Mouse (Mus musculus) spleen, postnatal 36 days (tissue): ENCODE data around the gene Snx5.
A peak's percentile ranks its signal among the peaks of the same experiment; 100 is the strongest.

Experiments
- DNase-seq, 2 experiments: peaks; one replicate each; pipeline ENCODE4 v3.0.0; 2022; ENCODE audit warnings: low spot score in 2 of 2, mixed read lengths in 1 of 2

The Snx5 gene

DNA sequence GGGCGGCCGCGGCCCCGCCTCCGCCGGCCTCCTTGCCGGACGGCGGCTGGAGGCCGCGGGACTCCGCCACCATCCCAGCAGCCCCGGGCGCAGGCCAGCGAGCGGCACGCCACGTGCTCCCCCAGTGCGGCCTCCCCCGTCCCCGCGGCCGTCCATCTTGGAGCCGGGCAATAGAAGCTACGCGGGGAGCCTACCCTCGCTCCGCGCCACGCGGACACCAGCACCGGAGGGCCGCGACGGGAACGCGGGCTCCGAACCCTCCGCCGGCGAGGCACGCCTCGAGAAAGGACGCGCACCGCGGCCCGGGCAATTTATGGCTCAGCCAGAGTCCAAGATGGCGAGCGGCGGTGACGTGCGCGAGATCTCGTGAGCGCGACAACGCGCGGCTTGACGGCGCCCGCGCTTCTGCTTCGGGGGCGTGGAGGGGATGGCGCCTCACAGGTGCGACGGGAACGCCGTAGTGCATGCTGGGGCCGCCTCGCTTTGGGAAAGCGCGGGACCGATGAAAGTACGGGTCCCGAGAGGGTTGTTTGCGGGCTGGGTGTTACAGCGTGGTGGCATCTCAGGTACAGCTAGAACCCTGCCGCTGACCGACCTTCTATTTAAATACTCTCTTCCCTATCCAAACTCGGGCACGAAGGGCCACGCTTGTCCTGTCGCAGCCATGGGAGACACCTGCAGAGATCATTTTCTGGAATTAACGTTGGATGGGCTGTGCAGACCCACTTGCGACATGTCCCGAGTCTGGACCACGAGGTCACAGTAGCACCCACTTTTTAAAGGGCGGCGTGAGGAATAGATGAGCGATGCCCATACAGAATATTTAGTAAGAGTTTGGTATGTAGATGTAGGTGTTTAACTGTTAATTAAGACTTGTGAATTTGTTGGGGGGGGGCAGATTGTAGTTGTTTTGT lies at the start of gene Snx5, which contains the start of gene Mgme1:
Gene Snx5 (minus strand): TSS at position 400 of the 914 bp plus-strand sequence.
Gene Mgme1 (plus strand): TSS at position 157 of the 914 bp plus-strand sequence.
- DNase-seq: peak; percentile 93 to 94

DNA sequence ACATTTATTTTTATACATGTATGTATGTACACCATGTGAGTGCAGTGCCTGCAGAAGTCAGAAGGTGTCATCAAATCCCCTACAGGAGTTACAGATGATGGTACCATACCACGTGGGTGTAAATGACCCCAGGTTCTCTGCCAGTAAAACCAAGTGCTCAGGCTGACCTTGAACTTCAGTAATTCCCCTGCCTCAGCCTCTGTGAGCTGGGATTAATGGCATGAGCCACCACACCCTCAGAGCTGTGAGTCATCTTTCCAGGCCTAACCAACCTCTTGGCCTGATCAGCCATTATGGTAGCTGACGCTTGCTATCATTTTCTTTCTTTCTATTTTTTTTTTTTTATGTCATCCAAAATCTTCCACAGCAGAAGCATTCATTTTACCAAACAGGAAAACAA lies 40.7 kb upstream of the Snx5 start:
- no peak for DNase-seq

DNA sequence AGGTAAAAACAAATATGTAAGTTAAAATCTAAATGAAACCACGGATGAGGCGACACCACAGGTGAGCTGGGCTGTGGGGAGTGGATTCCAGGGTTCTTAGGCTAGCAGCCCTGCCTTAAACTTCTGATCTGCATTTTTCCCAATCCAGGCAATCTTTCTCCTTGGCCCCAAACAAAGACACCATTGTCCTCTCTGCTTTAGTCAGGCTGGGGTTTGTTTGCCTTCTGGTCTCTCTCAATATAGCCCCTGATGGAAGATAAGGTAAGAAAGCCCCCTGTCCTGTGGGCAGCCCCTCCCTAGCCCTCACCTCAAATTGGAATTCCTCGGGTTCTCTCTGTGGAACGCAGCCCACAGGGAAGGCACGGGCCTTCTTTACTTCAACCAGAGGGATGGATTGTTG lies 39.6 kb upstream of the Snx5 start:
- no peak for DNase-seq

DNA sequence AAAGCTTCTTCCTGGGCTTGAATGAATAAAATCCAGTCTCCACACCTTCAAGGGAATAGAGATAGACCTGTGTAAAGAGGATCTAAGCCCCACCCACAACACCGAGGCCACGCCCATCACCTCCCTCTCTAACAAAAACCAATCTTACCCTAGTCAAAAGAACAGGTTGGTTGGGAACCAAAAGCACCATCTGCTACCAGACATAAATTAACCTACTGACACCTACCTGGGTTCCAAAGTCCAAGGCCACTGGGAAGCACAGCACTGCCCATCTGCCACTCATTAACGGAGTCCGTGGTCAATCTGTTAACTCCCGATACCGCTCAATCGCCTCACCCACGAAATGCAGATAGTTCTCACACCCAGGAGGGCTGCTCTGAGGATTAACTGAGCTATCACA lies 37.9 kb upstream of the Snx5 start:
- no peak for DNase-seq

DNA sequence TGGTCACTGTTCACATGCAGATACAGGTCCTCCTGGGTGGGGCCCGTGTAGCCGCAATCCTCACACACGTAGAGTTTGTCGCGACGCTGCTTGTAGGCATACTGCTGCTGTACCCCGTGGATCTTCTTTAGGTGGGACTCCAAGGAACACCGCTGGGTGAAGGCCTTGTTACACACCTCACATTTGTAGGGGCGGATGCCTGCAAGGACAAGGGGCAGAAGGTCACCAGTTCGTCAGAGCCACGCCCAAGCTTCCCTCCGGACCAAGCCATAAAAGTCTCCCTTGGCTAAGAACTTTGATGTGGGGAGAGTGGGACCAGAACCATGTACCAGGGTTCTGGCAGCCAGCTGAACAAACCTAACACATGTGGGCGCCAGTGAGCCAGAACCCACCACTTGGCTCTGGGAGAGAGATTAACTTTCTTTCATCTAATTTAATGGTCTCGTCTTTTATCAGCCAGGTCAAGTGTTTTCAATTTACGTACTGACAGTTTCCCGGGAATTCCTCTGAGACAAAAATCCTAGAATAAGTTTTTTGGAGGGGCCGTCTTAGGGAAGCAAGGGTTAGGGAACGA lies 35.1 kb upstream of the Snx5 start:
- no peak for DNase-seq

DNA sequence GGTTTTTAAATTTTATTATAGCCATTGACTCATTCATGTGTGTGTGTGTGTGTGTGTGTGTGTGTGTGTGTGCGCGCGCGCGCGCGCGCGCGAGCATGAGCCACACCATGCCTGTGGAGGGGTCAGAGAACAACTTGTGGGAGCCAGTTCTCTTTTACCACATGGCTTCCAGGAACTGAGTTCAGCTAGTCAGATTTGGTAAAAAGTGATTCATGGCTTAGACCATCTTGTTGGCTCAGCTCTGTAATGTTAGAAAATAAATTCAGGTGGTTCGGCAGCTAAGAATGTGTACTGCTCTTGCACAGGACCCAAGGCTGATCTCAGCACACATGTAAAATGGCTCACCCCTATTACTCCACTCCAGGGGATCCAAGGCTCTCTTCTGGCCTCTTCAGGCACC lies 30.4 kb upstream of the Snx5 start:
- DNase-seq: no peak

DNA sequence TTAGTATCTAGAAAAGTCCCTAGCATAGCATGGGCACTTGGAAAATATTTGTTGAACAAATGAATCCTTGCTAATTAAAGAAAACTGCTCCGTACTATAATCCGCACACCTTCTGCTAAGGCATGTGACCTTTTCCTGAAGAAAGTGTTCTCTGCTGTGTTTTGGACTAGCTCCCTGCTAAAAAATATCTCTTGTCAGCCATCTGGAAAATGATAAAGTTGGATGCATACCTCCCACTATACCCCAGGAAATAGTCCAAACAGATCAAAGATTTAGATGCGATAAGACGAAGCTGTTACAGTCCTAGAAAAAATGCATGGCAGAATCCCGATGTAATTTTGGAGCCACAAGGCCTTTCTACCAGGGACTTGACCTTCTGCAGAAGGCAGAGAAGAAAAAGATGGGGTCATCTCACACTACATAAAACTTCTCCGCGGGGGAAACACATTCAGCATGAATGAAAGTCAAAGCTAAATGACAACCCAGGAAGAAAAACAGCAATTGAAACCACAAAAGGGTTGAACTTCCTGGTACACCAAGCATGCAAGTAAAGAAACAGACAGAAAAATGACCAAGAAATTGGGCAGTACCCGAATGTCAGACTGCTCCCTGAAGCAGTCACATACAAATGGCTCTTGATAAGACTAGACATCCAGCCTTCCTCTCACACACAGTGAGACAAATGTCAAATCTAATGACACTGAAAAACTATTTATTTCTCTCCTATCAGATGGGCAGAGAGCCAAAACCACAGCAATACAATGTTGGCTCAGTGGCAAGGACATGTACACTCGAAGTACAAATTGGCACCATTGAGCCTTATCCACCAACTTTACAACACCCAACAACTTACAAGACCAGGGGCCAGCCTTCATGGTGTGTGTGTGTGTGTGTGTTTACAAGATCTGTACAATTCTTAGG lies 29.3 kb upstream of the Snx5 start:
- DNase-seq: peak in 1 of 2 experiments; percentile 12

DNA sequence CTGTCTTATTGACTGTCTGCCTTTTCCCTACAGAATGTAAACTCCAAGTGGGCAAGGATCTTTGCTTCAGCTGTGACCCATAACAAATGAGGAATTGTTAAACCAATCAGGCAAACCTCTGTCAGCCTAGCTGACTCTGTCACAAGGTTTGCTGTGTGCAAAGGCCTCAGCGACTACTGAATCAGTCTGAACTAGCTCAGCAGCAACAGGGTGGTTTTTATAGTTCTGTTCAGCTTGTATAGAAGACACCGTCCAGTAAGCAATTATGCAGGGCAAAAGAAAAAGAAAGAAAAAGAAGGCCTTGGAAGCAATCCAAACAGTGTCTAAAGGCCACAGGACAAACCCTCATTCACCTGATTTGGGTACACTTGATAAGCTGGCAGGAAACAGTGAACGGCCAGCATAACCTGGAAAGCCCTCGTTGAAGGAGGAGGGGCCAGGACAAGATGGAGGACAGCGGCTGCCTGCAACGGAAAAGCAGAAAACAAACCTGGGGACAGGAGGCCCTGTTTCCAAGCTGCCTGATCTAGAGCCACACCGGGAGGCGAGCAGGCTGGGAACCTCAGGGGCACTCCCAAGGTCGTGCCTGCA lies 24.5 kb upstream of the Snx5 start:
- no peak for DNase-seq

DNA sequence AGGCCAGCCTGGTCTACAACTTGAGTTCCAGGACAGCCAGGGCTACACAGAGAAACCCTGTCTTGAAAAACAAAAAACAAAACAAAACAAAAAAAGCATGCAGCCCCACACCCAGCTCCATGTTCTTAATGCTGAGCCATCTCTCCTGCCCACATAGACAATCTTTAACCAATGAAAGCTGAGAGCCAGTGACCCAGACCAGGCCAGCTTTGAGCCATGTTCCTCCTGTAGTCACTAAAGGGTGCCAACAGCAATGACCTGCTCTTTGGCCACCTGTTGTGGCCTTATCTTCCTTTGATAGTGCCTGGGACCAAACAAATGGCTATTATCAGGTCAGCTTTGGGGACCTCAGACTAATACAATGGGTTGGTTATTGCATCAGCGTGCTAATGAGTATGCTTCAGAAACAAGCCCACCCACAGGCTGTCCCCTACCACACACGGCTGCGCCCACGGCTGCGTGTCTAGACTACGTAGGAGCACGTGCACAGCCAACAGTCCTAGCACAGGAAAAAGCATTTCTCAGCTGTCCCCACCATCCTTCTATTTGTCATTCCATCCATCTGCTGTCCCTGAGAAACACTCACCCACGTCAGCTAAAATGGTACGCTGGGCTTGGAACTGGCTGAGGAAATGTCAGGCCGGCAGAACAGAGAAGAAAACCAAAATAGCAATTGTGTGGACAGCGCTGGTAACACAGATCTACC lies 21.0 kb upstream of the Snx5 start:
- DNase-seq: no peak

DNA sequence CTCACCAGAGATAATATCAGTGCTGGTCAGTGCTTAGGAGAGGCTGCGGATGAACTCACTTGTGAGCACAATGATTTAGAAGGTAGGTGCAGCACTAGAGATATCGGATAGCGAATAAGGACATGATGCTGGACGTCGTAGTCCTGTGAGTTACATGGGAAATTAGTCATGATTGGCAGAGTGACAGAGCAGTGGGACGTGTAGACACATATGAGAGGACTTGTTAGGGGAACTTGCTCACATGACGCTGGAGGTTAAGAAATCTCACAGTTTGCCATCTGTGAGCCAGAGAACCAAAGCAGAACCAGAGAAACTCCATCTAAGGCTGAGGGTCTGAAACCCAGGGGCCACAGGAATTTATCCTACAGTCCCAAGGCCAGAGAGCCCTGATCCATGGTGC lies 19.6 kb upstream of the Snx5 start:
- no peak for DNase-seq

DNA sequence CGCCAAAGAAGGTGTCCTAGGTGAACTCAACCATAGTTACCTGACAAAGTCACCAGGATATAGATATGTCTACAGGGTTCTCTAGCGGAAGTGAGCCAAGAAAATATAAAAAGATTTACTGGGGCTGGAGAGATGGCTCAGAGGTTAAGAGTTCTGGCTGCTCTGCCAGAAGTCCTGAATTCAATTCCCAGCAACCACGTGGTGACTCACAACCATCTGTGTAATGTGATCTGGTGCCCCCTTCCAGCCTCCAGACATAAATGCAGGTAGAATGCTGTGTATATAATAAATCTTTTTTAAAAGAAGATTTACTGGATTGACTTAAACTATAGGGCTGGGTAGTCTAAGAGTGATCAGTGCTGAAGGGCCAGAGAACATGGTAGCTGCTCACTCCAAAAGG lies 10.7 kb upstream of the Snx5 start:
- DNase-seq: no peak

DNA sequence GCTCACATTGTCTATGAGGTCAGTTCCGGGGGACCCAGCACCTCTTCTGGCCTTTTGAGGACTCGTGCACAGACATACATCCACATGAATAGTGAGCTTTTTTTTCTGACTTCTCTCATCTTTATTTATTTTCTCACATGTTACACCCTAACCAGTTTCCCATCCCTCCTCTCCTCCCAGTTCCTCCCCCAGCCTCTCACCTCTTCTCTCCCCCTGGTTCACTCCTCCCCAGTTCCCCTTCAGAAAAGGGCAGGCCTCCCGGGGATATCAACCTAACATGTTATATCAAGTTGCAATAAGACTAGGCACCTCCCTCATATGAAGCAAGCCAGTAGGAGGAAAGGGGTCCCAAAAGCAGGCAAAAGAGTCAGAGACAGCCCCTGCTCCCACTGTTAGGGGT lies 9.9 kb upstream of the Snx5 start:
- no peak for DNase-seq

DNA sequence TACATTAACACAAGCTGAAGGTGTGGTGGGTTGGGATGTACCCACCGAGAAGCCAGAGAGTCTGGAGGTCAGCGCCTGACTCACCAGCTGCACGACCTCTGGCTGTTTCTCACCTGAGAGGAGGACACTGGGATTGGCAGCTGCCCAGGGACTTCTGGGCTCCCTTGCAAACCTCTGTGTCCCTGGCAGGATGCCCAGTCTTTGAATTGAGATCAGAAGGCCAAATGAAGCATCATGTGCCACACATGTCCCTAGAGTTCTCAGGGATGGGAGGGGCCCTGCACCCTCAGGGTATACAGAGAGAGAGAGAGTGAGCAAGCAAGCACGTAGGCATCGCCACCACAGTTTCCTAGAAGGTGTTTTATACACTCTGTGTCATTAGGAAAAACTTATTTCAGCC lies 9.0 kb upstream of the Snx5 start:
- DNase-seq: peak; percentile 21 to 33

DNA sequence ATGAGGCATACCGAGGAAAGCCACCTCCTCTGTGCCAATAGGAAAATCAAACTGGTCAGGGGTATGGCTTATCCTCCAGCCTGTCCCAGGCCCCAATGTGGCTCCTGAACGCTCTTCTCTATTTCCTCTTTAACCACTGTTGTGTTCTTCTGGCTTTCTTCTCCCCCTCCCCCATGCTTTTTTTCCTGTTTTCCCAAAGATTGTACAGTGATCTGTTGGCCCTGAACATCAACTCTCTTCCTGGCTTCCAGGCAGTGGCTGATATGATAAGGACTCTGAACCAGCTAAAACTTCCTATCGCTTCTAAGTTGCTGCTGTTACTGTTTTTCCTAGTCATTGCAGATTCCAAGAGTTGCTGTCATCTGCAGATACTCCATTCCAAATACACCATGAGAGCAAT lies 6.2 kb upstream of the Snx5 start:
- no peak for DNase-seq

DNA sequence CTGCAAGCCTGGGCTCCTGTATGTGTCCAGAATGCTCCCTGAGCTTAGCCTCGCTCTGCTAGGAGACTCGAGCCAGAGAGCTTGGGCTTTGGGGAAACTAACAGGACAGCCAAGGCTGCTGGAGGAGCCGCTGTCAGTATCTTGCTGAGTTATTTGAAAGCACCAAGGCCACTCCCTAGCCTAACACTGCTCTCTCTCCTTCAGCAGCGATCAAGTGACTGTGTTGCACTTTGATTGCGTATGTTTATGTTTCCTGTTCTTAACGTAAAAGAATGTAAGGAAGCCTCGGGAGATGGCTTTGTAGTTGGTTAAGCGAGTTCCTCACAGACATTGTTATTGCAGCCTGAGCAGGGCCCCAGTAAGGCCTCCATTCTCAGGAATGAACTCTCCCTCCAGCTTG lies 4.0 kb upstream of the Snx5 start:
- DNase-seq: no peak

DNA sequence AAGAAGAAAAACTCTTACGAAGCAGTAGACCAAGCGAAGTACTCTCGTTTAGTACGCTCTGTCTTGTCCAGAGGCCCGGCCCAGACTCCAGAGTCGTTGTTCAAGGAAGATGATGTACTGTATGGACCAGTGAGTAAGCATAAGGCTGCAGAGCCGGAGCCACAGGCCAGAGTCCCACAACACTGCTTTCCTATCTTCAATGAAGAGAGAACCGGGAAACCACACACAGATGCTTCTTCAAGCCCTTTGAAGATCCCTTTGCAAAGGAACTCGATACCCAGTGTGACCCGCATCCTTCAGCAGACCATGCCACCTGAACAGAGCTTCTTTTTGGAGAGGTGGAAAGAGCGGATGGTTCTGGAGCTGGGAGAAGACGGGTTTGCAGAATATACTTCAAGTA lies 1.4 kb upstream of the Snx5 start:
- no peak for DNase-seq

DNA sequence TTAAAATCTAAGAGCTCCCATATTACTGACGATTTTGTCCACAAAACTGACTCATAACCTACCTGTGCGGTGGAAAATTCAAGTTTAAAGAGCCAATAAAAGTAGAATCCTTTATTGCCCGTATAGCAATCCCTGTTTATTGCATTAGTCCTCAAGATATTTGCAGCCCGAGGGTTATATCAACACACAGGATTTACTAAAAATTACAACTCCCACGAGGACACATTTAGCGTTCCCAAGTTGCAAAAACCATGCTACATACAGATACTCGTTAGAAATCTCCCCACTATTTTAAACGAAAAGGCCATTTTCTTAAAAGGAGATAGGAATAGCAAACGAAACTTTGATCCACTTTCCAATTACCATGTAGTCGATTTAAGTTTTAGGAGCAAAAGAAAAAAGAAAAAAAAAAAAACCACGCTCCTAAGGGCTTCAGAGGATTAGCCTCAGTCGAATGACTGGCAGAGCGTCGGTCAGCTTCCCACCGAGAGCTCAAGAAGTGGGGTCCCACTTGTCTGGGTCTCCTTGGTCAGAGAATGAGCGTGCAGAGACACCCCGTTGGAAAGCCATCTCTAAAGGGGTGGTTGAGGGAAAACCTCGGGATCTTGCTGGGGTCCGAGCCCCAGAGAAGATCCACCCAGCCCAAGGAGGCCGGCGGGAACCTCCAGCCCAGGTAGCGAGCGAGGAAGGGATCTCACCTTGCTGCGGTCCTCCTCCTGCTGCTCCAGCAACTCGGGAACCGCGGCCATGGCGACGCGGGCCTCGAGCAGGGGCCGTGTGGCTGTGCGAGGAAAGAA lies 829 bp downstream of the Snx5 start:
- no peak for DNase-seq

DNA sequence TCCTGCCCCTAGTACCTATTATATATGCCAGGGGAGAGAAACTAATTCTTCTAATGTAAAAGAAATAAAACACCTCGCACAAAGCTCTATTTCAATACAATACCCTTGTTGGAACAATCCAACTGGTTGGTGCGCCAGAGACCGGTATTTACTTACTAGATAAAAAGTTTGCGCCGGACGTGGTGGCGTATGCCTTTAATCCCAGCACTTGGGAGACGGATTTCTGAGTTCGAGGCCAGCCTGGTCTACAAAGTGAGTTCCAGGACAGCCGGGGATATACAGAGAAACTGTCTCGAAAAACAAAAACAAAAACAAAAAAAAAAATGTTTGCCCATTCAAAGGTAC lies 1.4 kb downstream of the Snx5 start:
- no peak for DNase-seq

DNA sequence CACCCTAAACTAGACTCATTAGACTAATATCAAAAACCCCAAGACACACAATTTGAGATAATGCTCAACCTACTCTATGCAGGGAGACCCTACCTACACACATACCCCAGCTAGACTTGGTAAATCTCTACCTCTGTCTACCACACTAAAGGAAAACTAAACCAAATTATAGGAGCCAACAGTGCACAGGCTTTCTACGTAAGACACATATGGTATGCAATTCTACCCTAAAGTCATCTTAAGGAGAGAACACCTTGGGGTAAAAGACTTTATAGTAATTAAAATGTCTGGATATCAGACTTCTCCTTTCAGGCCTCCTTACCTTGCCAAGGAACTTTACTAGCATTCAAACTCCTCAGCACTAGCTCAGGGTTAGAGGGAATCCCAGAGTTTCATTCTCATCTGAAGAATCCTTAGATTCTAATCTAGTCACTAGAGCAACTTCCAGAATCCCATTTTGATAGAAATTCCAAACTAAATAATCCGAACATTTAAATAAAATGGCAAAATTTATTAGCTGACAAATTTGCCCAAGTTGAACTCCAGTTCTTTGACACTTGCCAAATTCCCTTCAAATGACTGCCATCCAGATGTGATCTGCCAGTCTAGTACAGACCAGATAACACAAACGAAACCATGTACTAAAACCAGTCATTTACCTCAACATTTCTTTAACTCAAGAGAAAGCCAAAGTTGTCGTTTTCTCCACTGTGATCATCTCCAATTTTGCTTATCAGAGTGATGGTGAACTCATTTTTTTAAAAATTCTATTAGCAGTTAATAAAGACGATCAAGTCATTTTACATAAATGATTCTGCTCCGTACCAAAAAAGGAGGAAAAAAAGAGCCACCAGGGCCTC lies 2.0 kb downstream of the Snx5 start:
- no peak for DNase-seq

DNA sequence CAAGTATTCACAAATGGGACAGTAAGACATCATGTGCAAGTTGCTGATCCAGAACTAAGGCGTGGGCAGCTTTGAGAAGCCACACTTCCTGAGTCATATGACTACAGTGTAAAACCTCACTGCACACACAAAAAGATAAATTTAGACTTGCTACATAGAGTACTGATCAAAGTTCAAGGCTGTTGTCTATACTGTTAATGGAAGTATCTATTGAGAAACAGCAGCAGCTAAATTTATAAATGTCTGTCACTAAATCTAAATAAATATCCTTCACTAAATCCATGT lies 3.0 kb downstream of the Snx5 start:
- DNase-seq: peak; percentile 82 to 84
